Mouse (Mus musculus): Measurements from ENCODE around the gene Coq8b. TPM values are rescaled to one million over a fixed set of nuclear protein-coding genes. Genes with fewer than 3 reads are reported as not detected.

The Coq8b gene
- polyA plus RNA-seq, 1 experiment from 2014 or later: 11.9 TPM

- Histone ChIP-seq H3K4me2 (ENCODE audit: low read length) (peak overlapping the region; percentile 92), H3K4me3 (ENCODE audit: control insufficient read depth in 1 of 2, insufficient read depth in 1 of 2, low read depth in 1 of 2, low read length in 2 of 2) (peak overlapping the region; percentile 71 to 81), H3K9me3 (ENCODE audit: control insufficient read depth, low read length) (no peaks in the 10 kb centered on the region), H3K36me3 (ENCODE audit: control insufficient read depth, insufficient read depth, low read length) (peaks cover 19% of the 10 kb centered on the region), H3K9ac (ENCODE audit: low read length) (peak overlapping the region; percentile 82), H3K4me1 (ENCODE audit: control insufficient read depth in 2 of 2, insufficient read depth in 2 of 2, low read length in 2 of 2) (peaks cover 17 to 19% of the 10 kb centered on the region in 2 experiments), H3K27me3 (ENCODE audit: control insufficient read depth, insufficient read depth, low read length) (no peaks in the 10 kb centered on the region), H3K27ac (replicated peaks in 1 of 2; ENCODE audit: control insufficient read depth in 1 of 2, insufficient read depth in 1 of 2, low read depth in 2 of 2, low read length in 2 of 2) (peak overlapping the region in 1 of 2 experiments; percentile 14; a peak in 2 of 4 replicates)
- 4% methylated on average over 9 of the region's 9 CpGs for WGBS
- no peak for ATAC-seq (ENCODE audit: insufficient number of reproducible peaks, insufficient read depth, low FRiP score, low read depth)
Observed at GRCm38 (mm10) chr7:27259271-27259721, 26.5 kb downstream of the Coq8b start.

GRCm38 (mm10) chr7:27259771-27260170 lies 26.9 kb downstream of the Coq8b start:
- 36% methylated on average over 5 of the region's 5 CpGs for WGBS
- peaks cover 17 to 19% of the 10 kb centered on the region in 2 experiments for H3K4me1 ChIP-seq (ENCODE audit: control insufficient read depth in 2 of 2, insufficient read depth in 2 of 2, low read length in 2 of 2)
- no peaks in the 10 kb centered on the region for H3K27me3 ChIP-seq (ENCODE audit: control insufficient read depth, insufficient read depth, low read length)
- no peaks in the 10 kb centered on the region for H3K9me3 ChIP-seq (ENCODE audit: control insufficient read depth, low read length)
- H3K4me2 ChIP-seq (ENCODE audit: low read length): peak overlapping the region; percentile 92
- no peak overlapping the region for H3K27ac ChIP-seq (replicated peaks in 1 of 2; ENCODE audit: control insufficient read depth in 1 of 2, insufficient read depth in 1 of 2, low read depth in 2 of 2, low read length in 2 of 2)
- ATAC-seq (ENCODE audit: insufficient number of reproducible peaks, insufficient read depth, low FRiP score, low read depth): no peak
- peak overlapping the region; percentile 71 to 81 for H3K4me3 ChIP-seq (ENCODE audit: control insufficient read depth in 1 of 2, insufficient read depth in 1 of 2, low read depth in 1 of 2, low read length in 2 of 2)
- H3K36me3 ChIP-seq (ENCODE audit: control insufficient read depth, insufficient read depth, low read length): peaks cover 24% of the 10 kb centered on the region
- H3K9ac ChIP-seq (ENCODE audit: low read length): peak overlapping the region; percentile 82

- Histone ChIP-seq H3K4me3 (ENCODE audit: control insufficient read depth in 1 of 2, insufficient read depth in 1 of 2, low read depth in 1 of 2, low read length in 2 of 2) (no peak overlapping the region), H3K27me3 (ENCODE audit: control insufficient read depth, insufficient read depth, low read length) (no peaks in the 10 kb centered on the region), H3K4me2 (ENCODE audit: low read length) (no peak overlapping the region), H3K9ac (ENCODE audit: low read length) (no peak overlapping the region), H3K36me3 (ENCODE audit: control insufficient read depth, insufficient read depth, low read length) (peaks cover 29% of the 10 kb centered on the region), H3K27ac (replicated peaks in 1 of 2; ENCODE audit: control insufficient read depth in 1 of 2, insufficient read depth in 1 of 2, low read depth in 2 of 2, low read length in 2 of 2) (no peak overlapping the region), H3K4me1 (ENCODE audit: control insufficient read depth in 2 of 2, insufficient read depth in 2 of 2, low read length in 2 of 2) (peaks cover 17 to 19% of the 10 kb centered on the region in 2 experiments), H3K9me3 (ENCODE audit: control insufficient read depth, low read length) (no peaks in the 10 kb centered on the region)
- no peak for ATAC-seq (ENCODE audit: insufficient number of reproducible peaks, insufficient read depth, low FRiP score, low read depth)
- 61% methylated on average over 7 of the region's 7 CpGs for WGBS
Observed at GRCm38 (mm10) chr7:27260856-27261255, 28.0 kb downstream of the Coq8b start.

- 78% methylated on average over 6 of the region's 6 CpGs for WGBS
- Histone ChIP-seq H3K4me1 (ENCODE audit: control insufficient read depth in 2 of 2, insufficient read depth in 2 of 2, low read length in 2 of 2) (peaks cover 16 to 17% of the 10 kb centered on the region in 2 experiments), H3K9me3 (ENCODE audit: control insufficient read depth, low read length) (no peaks in the 10 kb centered on the region), H3K27me3 (ENCODE audit: control insufficient read depth, insufficient read depth, low read length) (no peaks in the 10 kb centered on the region), H3K4me2 (ENCODE audit: low read length) (no peak overlapping the region), H3K9ac (ENCODE audit: low read length) (no peak overlapping the region), H3K36me3 (ENCODE audit: control insufficient read depth, insufficient read depth, low read length) (peaks cover 29% of the 10 kb centered on the region), H3K27ac (replicated peaks in 1 of 2; ENCODE audit: control insufficient read depth in 1 of 2, insufficient read depth in 1 of 2, low read depth in 2 of 2, low read length in 2 of 2) (no peak overlapping the region), H3K4me3 (ENCODE audit: control insufficient read depth in 1 of 2, insufficient read depth in 1 of 2, low read depth in 1 of 2, low read length in 2 of 2) (no peak overlapping the region)
- no peak for ATAC-seq (ENCODE audit: insufficient number of reproducible peaks, insufficient read depth, low FRiP score, low read depth)
Observed at GRCm38 (mm10) chr7:27261888-27262287, 29.1 kb downstream of the Coq8b start.

GRCm38 (mm10) chr7:27264761-27265160 lies 31.9 kb downstream of the Coq8b start:
- no peaks in the 10 kb centered on the region for H3K27me3 ChIP-seq (ENCODE audit: control insufficient read depth, insufficient read depth, low read length)
- no peak overlapping the region for H3K9ac ChIP-seq (ENCODE audit: low read length)
- no peaks in the 10 kb centered on the region for H3K9me3 ChIP-seq (ENCODE audit: control insufficient read depth, low read length)
- peaks cover 2 to 4% of the 10 kb centered on the region in 2 experiments; a peak in 2 of 4 replicates for H3K4me1 ChIP-seq (ENCODE audit: control insufficient read depth in 2 of 2, insufficient read depth in 2 of 2, low read length in 2 of 2)
- no peak overlapping the region for H3K4me3 ChIP-seq (ENCODE audit: control insufficient read depth in 1 of 2, insufficient read depth in 1 of 2, low read depth in 1 of 2, low read length in 2 of 2)
- no peak for ATAC-seq (ENCODE audit: insufficient number of reproducible peaks, insufficient read depth, low FRiP score, low read depth)
- H3K36me3 ChIP-seq (ENCODE audit: control insufficient read depth, insufficient read depth, low read length): peaks cover 49% of the 10 kb centered on the region
- H3K4me2 ChIP-seq (ENCODE audit: low read length): no peak overlapping the region
- no peak overlapping the region for H3K27ac ChIP-seq (replicated peaks in 1 of 2; ENCODE audit: control insufficient read depth in 1 of 2, insufficient read depth in 1 of 2, low read depth in 2 of 2, low read length in 2 of 2)
- WGBS: 88% methylated on average over 12 of the region's 12 CpGs

GRCm38 (mm10) chr7:27266515-27267128 lies 33.8 kb downstream of the Coq8b start:
- H3K9me3 ChIP-seq (ENCODE audit: control insufficient read depth, low read length): no peaks in the 10 kb centered on the region
- no peak for ATAC-seq (ENCODE audit: insufficient number of reproducible peaks, insufficient read depth, low FRiP score, low read depth)
- H3K27me3 ChIP-seq (ENCODE audit: control insufficient read depth, insufficient read depth, low read length): no peaks in the 10 kb centered on the region
- H3K4me3 ChIP-seq (ENCODE audit: control insufficient read depth in 1 of 2, insufficient read depth in 1 of 2, low read depth in 1 of 2, low read length in 2 of 2): no peak overlapping the region
- peaks cover 63% of the 10 kb centered on the region for H3K36me3 ChIP-seq (ENCODE audit: control insufficient read depth, insufficient read depth, low read length)
- peak overlapping the region; percentile 18 for H3K4me2 ChIP-seq (ENCODE audit: low read length)
- peaks cover 2 to 4% of the 10 kb centered on the region in 2 experiments; a peak in 2 of 4 replicates for H3K4me1 ChIP-seq (ENCODE audit: control insufficient read depth in 2 of 2, insufficient read depth in 2 of 2, low read length in 2 of 2)
- no peak overlapping the region for H3K27ac ChIP-seq (replicated peaks in 1 of 2; ENCODE audit: control insufficient read depth in 1 of 2, insufficient read depth in 1 of 2, low read depth in 2 of 2, low read length in 2 of 2)
- WGBS: 43% methylated on average over 20 of the region's 20 CpGs
- H3K9ac ChIP-seq (ENCODE audit: low read length): 0 out of 2 replicates have a peak overlapping the region, but pooled peaks have one; percentile 14

- ATAC-seq (ENCODE audit: insufficient number of reproducible peaks, insufficient read depth, low FRiP score, low read depth): no peak
- H3K27me3 ChIP-seq (ENCODE audit: control insufficient read depth, insufficient read depth, low read length): no peaks in the 10 kb centered on the region
- no peak overlapping the region for H3K4me3 ChIP-seq (ENCODE audit: control insufficient read depth in 1 of 2, insufficient read depth in 1 of 2, low read depth in 1 of 2, low read length in 2 of 2)
- WGBS: 87% methylated on average over 8 of the region's 8 CpGs
- no peaks in the 10 kb centered on the region for H3K9me3 ChIP-seq (ENCODE audit: control insufficient read depth, low read length)
- H3K4me2 ChIP-seq (ENCODE audit: low read length): no peak overlapping the region
- H3K9ac ChIP-seq (ENCODE audit: low read length): no peak overlapping the region
- peaks cover 60% of the 10 kb centered on the region for H3K36me3 ChIP-seq (ENCODE audit: control insufficient read depth, insufficient read depth, low read length)
- H3K4me1 ChIP-seq (ENCODE audit: control insufficient read depth in 2 of 2, insufficient read depth in 2 of 2, low read length in 2 of 2): peaks cover under 1 to 4% of the 10 kb centered on the region in 2 experiments; a peak in 2 of 4 replicates
- no peak overlapping the region for H3K27ac ChIP-seq (replicated peaks in 1 of 2; ENCODE audit: control insufficient read depth in 1 of 2, insufficient read depth in 1 of 2, low read depth in 2 of 2, low read length in 2 of 2)
Observed at GRCm38 (mm10) chr7:27271423-27271822, 38.6 kb downstream of the Coq8b start.

Data from heart, embryonic 14.5 days (tissue).